Mouse (Mus musculus): ENCODE measurements around the gene Sipa1l1.

DNA sequence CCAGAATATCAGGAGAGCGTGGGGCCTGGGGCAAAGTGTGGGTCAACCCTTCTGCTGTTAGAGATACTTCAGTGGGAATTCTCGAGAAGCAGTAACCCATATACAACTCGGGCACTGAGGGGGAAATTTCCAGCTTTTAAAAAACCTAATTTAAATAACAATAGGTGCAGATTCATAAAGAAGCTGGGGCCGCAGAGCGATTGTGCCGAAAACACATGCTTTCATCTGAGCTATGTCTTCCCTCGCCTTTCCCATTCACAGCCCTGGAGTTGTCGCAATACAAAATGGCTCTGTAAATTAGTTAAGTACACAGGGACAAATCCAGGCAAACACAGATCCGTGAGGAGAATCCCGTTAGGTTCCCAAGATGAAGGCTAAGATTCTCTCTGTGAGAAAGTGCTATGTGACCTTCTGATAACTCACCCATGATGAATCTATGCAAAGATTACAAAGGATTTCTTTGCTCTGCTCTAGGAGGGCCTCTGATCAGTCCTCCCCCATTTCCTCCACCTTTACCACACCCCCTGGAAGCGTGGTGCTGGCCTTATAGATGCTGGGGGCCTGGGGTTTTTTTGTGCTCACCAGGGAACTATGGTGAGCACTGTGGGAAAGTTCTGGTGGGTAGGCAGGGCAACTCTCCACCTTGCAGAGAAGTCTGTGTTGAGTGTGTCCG is 22.0 kb upstream of the Sipa1l1 start:
- TF ChIP-seq POLR2A (IDR thresholded peaks at IDR 0.05; ENCODE audit: insufficient read depth, low read depth, low read length) (no peak), CTCF (IDR thresholded peaks at IDR 0.05; ENCODE audit: insufficient read depth, low read depth, low read length) (no peak)
